Mouse (Mus musculus): ENCODE measurements at regions not wholly inside any gene's neighbourhood (a gene's known extent, or its start where the extent isn't known, plus 50 kb on each side); places are given as distances from the start of the nearest gene placed in this dataset.

DNA sequence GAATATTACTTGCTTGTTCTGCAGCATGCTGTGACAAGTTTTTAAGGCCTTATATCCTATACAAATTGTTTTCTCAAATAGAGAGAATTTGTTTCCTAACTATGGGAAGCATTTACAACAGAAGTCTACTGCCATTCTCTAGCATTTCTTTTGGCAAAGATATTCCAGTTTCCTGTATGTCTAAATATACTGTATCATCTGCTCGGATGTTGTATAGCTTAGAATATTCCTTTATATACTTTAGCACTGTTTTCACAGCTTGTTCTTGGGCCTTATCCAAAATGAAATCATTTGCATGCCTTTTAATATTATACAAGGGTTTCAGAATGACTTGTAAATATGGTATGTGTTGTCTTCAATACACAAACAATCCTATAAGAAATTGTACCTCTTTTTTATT lies 92.1 kb upstream of the Ins2 start:
- no peak for DNase-seq (ENCODE audit: low spot score)

DNA sequence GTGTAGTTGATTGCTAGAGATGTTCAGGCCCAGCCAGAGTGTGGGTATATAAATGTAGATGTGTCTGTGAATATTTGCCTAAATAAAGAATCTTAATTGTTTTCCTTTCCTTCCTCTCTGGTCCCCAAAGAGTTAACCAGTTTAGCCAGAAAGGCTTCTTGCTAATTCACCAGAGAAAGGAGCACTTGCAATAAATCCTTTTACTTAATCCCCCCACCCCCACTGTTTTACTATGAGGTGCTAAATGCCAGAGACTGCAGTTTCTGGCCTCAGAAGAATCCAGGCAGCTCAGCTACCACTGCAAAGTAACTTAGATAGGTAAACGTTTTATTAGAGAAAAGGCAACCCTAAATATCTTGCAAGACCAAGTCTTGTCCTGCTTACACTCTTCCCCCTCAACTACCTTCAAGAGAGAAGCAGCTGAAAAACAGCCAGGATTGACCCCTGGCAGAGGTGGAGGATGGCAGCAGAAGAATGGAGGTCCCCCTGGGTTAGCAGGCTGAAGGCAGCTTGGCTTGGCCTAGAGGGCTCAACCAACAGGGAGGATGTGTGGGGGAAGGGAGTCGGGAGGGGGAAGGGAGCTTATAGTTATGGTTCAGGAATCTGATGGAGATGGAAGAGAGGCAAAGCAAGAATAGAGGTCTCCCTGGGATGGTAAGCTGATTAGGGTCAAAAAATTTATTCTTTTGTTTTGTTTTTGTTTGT lies 87.9 kb upstream of the Ins2 start:
- DNase-seq (ENCODE audit: low spot score) = no peak

DNA sequence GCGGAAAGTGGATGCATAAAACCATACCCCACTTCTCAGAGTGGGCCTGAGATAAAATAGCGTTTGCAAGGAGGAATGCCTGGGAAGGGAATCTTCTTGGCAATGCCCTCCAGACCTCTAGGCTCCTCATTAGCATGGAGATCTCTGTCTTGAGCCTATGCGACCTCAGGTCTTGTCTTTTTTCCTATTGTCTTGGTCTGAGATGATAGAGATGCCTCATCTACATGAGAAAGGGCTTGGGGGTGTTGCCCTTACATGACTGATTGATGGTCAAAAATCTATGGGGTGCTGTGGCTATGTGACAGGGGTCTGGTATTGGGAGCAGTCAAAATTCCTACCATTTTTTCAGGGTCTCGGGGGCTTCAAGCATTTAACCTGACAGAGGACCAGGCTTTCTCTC lies 67.5 kb upstream of the Ins2 start:
- no peak for DNase-seq (ENCODE audit: low spot score)

DNA sequence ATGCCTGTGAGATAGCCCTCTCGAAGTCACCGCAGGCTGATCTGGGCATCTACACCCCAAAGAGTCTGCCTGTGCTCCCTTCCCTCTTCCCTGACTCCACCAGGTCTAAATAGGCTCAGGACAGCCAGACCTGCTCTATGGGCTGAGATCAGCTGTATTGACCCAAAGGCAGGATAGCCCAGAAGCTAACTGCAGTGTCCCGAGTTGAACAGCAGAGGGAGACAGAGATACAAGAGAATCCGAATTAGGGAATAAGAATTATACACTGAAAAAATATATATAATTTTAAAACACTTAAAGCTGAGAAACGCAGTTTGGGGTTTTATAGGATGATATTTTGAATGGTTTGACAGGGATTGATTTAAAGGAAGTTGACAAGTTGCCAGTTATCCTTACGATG lies 56.2 kb upstream of the Ins2 start:
- DNase-seq (ENCODE audit: low spot score) = peak; percentile 50

DNA sequence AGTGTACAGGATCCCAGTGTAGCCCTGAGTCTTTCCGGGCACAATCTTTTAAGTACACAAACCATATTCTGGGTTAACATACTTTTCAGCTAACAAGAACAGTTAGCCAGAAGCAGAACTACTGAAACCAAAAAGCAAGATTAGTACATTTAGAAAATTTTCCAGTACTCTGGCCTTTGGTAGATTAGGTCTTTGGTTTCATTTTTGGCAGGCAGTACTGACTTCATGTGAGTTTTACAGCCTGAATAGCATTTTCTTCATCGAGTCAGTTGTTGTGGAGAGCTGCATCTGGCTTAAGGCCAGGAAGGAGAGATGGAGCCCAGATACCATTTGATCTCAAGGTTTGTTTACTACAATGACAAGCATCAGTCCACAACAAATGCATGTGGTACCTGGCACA lies 51.3 kb upstream of the Ins2 start:
- DNase-seq (ENCODE audit: low spot score) = no peak
